8 mouse cellular contexts compared by ENCODE assay signal in genomic region chr12:8973820-8974465, GRCm38 (mm10). TPM values are rescaled to one million over a fixed set of nuclear protein-coding genes. Genes with fewer than 3 reads are reported as not detected.
DNase-seq lines count a peak whose midpoint lies in the region; ATAC-seq and TF ChIP-seq lines count a peak whose summit lies in the region.

Gene Wdr35 (plus strand): TSS chr12:8973892.

- H3K4me3 ChIP-seq in forebrain, postnatal 0 days (ENCODE audit: low read depth, low read length) = peak within 1 kb of the TSS; percentile 78
- H3K4me3 ChIP-seq in lung, embryonic 14.5 days (ENCODE audit: low read depth, low read length) = peak within 1 kb of the TSS; percentile 56

- peak within 1 kb of the TSS; percentile 69 for H3K4me2 ChIP-seq in forebrain, postnatal 0 days (ENCODE audit: low read depth)
- H3K4me2 ChIP-seq in lung, embryonic 14.5 days = peak within 1 kb of the TSS; percentile 80

- H3K27ac ChIP-seq in forebrain, postnatal 0 days (ENCODE audit: low read depth, low read length) = peak within 1 kb of the TSS; percentile 83
- 0 out of 2 replicates have a peak within 1 kb of the TSS, but pooled peaks have one; percentile 0 for H3K27ac ChIP-seq in lung, embryonic 14.5 days (ENCODE audit: low read depth)

- peak; percentile 99 for ATAC-seq in forebrain, postnatal 0 days
- peak; percentile 93 for ATAC-seq in lung, embryonic 14.5 days (ENCODE audit: insufficient read depth)
- ATAC-seq in neutrophil, adult 5-6 weeks (ENCODE audit: extremely low read depth, insufficient number of reproducible peaks, low FRiP score, poor library complexity, severe bottlenecking) = peak; percentile 93

- peaks cover 6% of the 10 kb centered on the region for H3K36me3 ChIP-seq in forebrain, postnatal 0 days (ENCODE audit: insufficient read depth)
- H3K36me3 ChIP-seq in lung, embryonic 14.5 days (ENCODE audit: insufficient read depth) = peaks cover 5% of the 10 kb centered on the region; the same call in 1 of the 2 replicates

- H3K4me1 ChIP-seq in forebrain, postnatal 0 days (ENCODE audit: insufficient read depth) = peaks cover 11% of the 10 kb centered on the region; the same call in 1 of the 2 replicates
- H3K4me1 ChIP-seq in lung, embryonic 14.5 days (ENCODE audit: insufficient read depth) = no peaks in the 10 kb centered on the region

- under 1% methylated on average over 43 of the region's 45 CpGs for WGBS in forebrain, postnatal 0 days
- under 1% methylated on average over 45 of the region's 45 CpGs for WGBS in lung, embryonic 14.5 days

- no peaks in the 10 kb centered on the region for H3K27me3 ChIP-seq in forebrain, postnatal 0 days (ENCODE audit: insufficient read depth, low read length)
- H3K27me3 ChIP-seq in lung, embryonic 14.5 days (ENCODE audit: insufficient read depth, low read length) = no peaks in the 10 kb centered on the region

- peak within 1 kb of the TSS; percentile 62 for H3K9ac ChIP-seq in forebrain, postnatal 0 days
- peak within 1 kb of the TSS; percentile 56 for H3K9ac ChIP-seq in lung, embryonic 14.5 days

- H3K9me3 ChIP-seq in forebrain, postnatal 0 days (ENCODE audit: low read length) = no peaks in the 10 kb centered on the region
- no peaks in the 10 kb centered on the region for H3K9me3 ChIP-seq in lung, embryonic 14.5 days (ENCODE audit: low read depth, low read length)

- peak; percentile 95 for DNase-seq in MN1 (ENCODE audit: low spot score)
- DNase-seq in cerebellum, adult 8-10 months = peak; percentile 88
- peak; percentile 94 for DNase-seq in forebrain, postnatal 0 days
- peak; percentile 92 for DNase-seq in heart, postnatal 4 days
- peak; percentile 88 to 91 for DNase-seq in layer of hippocampus, adult 8-10 months (ENCODE audit: low spot score in 2 of 2)
- peak; percentile 93 for DNase-seq in lung, embryonic 14.5 days
- peak; percentile 89 for DNase-seq in testis, postnatal 14 days (ENCODE audit: low spot score)

- TF ChIP-seq CTCF in forebrain, postnatal 0 days (IDR thresholded peaks at IDR 0.05; ENCODE audit: low read depth) = no peak
- TF ChIP-seq CTCF in lung, embryonic 14.5 days (IDR thresholded peaks at IDR 0.05; ENCODE audit: low read depth) = no peak

RNA-seq across cellular contexts. Expression of gene Wdr35, which starts in this region (rescaled TPM):
- 24.9 and 27.7 TPM in 2 replicates for total RNA-seq in forebrain, postnatal 0 days (2014; rRNA removed)
- polyA plus RNA-seq in forebrain, postnatal 0 days (2015; fragmentation: Nextera tagmentation; extraction: Ambion mirVana) = 15.0 and 22.9 TPM in 2 replicates
- total RNA-seq in heart, postnatal 4 days (2021) = 10 to 100 TPM; 14.9 to 16.7 TPM
- 10 to 100 TPM; 43.0 to 59.8 (median 44.9) TPM for total RNA-seq in layer of hippocampus, adult 8-10 months (2022)
- polyA plus RNA-seq in lung, embryonic 14.5 days (2014; fragmentation: Nextera tagmentation; extraction: Ambion mirVana) = 20.4 and 21.8 TPM in 2 replicates
- total RNA-seq in neutrophil, adult 5-6 weeks (2017) = 0.35 and 0.61 TPM in 2 replicates

Comparison
In these comparisons a context has a peak if more than half of its experiments do, and no peak if none do; other contexts are left out.
1. Peak in every context shown above with its lines: DNase-seq, ATAC-seq, H3K4me3 ChIP-seq and H3K27ac ChIP-seq.
2. Peak in ATAC-seq in neutrophil, adult 5-6 weeks; RNA of the gene not detected or under 1 TPM.